Mouse (Mus musculus): Measurements from ENCODE around the gene Vti1a.

GRCm38 (mm10) chr19:55578094-55579085 lies 262.3 kb downstream of the Vti1a start:
- no peak for TF ChIP-seq CTCF (IDR thresholded peaks at IDR 0.05; ENCODE audit: extremely low read depth, insufficient read depth, low read length)
- no peak for TF ChIP-seq POLR2A (IDR thresholded peaks at IDR 0.05; ENCODE audit: extremely low read depth, insufficient read depth, low read length)

Measured in cortical plate, adult 2 months (tissue).